Mouse (Mus musculus) cerebellum, adult 11-12 months (tissue): ENCODE measurements around the gene Kdr.

ENCODE experiments used
- DNase-seq: peaks from one replicate; pipeline ENCODE4 v3.0.0; 2022

The Kdr gene

GRCm38 (mm10) chr5:75900231-75900920 lies 77.9 kb downstream of the Kdr start:
- no peak for DNase-seq

GRCm38 (mm10) chr5:75895351-75895750 lies 82.9 kb downstream of the Kdr start:
- no peak for DNase-seq

- DNase-seq = no peak
Measured at GRCm38 (mm10) chr5:75892956-75893471, 85.2 kb downstream of the Kdr start.
